Mouse (Mus musculus) adrenal gland, postnatal 4 days (tissue): Measurements from ENCODE around the gene Sypl. TPM values are rescaled to one million over a fixed set of nuclear protein-coding genes. Genes with fewer than 3 reads are reported as not detected.

Source experiments
- total RNA-seq, 2 experiments: library from RNA; stranded (reverse); gene quantifications; 2 replicates each; pipeline ENCODE4 v1.2.3; 2021

Gene Sypl
- total RNA-seq, 2 experiments from 2014 or later: 81.9 to 88.0 TPM

Other genes with a start within 250 kb of the Sypl start
- 10 to 100 TPM; 40.1 to 41.0 TPM for gene Nampt, start 134.3 kb upstream of the Sypl start, total RNA-seq
- gene Cdhr3, start 139.0 kb downstream of the Sypl start, total RNA-seq: under 1 TPM in 1 of 2 experiments, not detected in 1; 0.56 TPM
- gene Atxn7l1, start 193.8 kb downstream of the Sypl start, total RNA-seq: 10 to 100 TPM; 34.1 to 38.8 TPM